Mouse (Mus musculus): ENCODE data around the gene Cnih1.
A peak's percentile ranks its signal among the peaks of the same experiment; 100 is the strongest.
"Not testable (repeated sequence)": the region's sequence is repeated elsewhere in the genome, so short reads cannot be mapped to it uniquely, and the experiment has no call there.

Gene Cnih1

GRCm38 (mm10) chr14:46787454-46787786 is 791 bp downstream of the Cnih1 start:
- no peak for DNase-seq

DNA sequence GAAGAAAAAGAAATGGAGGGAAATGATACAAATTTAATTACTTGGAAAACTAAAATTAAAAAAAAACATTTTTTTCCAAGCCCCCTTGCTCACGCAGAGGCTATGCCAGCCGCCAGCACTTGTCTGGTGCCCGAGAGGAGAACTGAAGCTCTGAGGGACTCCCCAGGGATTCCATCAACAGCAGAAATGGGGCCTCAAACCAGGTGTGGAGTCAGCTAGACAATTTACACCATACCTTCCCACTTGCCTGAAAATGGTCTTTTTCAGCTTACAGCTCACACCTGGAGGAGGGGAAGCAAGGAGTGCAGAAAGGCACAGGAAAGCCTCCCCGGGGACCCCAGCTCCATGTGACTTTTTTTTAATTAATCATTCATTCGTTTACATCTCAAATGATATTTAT is 3.0 kb downstream of the Cnih1 start:
- no peak for DNase-seq

GRCm38 (mm10) chr14:46783327-46783926 is 4.8 kb downstream of the Cnih1 start:
- no peak for DNase-seq

GRCm38 (mm10) chr14:46782187-46782828 is 5.9 kb downstream of the Cnih1 start:
- DNase-seq: no peak

DNA sequence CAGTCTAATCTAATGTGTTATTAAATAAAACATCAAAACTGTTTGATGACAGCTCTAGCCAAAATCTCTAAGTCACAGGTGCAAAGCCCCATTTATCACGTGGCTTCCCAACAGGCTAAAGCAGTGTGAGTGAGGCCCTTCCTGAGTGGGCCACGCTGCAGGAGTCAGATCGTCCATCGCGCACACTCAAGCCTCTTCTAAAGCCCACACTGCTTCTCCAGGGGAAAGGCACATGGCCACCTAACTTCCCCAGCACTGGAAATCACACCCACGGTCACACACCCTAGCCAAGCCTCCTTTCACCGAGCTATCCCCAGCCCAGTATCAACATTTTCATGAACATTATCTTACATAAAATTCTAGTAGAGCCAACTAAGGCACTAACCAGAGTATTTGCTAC is 7.1 kb downstream of the Cnih1 start:
- no peak for DNase-seq

- no peak for DNase-seq
These were observed 9.0 kb downstream of the Cnih1 start for GRCm38 (mm10) chr14:46779217-46779616.

- no peak for DNase-seq
These were observed 9.5 kb downstream of the Cnih1 start for GRCm38 (mm10) chr14:46778756-46779155.

DNA sequence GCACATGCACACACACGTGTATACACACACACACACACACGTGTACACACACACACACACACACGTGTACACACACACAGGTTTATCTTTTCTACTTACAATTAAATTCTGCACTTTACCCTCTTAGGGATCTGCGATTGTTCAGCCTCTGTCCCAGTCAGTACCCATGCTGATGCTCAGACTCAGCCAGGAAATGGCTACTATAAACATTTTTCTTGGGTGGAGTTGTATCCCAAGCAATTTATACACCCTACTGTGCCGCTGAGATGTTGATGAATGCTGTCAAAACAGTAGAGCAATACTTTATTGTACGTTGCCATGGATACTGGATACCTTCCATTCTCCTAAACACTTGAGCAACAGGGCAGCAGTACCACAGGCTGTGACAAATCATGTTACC is 18.2 kb downstream of the Cnih1 start:
- no peak for DNase-seq

- no peak for DNase-seq
These were observed 21.1 kb downstream of the Cnih1 start for GRCm38 (mm10) chr14:46767116-46767515.

DNA sequence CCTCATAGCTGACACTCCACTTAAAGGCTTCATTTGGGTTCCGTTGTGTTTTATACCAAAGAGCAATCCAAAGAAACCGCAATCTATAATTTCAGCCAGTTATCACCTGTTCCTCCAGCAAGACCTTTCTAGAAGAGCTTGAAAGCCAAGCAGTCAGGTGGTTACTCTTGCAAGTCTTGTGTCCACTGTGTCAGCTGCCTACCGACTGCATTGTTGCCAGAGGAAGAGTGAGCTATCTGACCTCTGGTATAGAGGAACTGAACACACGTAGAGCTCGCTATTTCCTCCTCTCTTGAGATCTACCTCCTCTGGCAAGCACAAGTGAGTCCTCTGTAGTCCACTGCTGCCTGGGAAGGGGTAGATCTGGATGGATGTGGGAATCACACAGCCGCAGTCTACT is 27.0 kb downstream of the Cnih1 start:
- DNase-seq: no peak

DNA sequence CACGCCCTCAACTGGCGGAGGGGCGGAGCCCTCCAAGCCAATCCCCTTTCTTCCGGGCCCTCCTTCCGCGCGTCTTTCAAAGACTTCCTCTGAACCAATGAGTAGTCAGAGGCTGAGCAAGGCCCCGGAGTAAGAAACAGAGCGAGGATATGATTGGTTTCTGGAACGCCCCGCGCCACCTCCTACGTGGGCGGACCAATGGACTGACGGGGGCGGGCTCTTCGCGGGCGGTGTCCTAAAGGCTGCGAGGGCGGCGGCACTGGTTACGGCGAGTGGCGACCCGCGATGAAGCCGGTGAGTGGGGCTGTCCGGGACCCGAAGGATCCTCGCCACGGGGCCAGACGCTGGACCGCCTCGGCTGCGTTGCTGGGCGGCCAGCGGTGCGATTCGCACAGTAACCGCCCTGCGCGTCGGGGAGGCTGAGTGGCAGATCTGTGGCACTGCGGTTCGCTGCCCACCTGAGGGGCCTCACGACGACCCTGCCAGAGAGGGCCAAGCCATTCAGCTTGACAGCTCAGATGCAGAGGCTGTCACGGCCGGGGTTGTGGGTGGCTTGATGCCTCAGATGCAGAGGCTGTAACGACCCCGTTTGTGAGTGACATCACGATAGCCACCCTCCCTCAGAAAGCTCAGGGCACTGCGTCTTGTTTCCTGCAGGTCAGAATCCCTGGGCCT is 27.7 kb downstream of the Cnih1 start, which contains the start of gene Cdkn3:
TSS of gene Cdkn3 (plus strand) at position 187 of the 675 bp plus-strand sequence.
- peak; percentile 90 for DNase-seq

GRCm38 (mm10) chr14:46759970-46760354 is 28.2 kb downstream of the Cnih1 start:
- DNase-seq: no peak

GRCm38 (mm10) chr14:46757736-46758135 is 30.5 kb downstream of the Cnih1 start:
- no peak for DNase-seq

- no peak for DNase-seq
These were observed 32.4 kb downstream of the Cnih1 start for GRCm38 (mm10) chr14:46755851-46756250.

- DNase-seq: not testable (repeated sequence)
These were observed 33.8 kb downstream of the Cnih1 start for GRCm38 (mm10) chr14:46754371-46754770.

DNA sequence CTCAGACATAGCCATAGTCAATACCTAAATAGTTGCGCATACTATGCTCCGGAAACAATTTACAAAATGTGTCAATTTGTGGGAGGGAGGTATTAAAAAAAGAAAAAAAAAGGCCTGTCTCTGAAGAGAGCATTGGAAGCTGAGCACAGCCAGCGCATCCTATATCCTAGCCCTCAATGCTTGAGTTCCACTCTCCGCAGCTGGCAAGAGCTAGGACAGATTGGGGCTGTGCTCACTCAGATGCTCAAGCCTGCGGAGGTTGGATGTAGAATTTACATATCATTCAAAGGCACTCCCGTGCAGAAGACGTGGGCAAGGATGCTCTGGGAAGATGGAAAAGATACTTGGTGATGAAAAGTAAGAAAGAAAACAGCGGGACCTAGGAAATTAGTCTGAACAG is 42.8 kb downstream of the Cnih1 start:
- no peak for DNase-seq

DNA sequence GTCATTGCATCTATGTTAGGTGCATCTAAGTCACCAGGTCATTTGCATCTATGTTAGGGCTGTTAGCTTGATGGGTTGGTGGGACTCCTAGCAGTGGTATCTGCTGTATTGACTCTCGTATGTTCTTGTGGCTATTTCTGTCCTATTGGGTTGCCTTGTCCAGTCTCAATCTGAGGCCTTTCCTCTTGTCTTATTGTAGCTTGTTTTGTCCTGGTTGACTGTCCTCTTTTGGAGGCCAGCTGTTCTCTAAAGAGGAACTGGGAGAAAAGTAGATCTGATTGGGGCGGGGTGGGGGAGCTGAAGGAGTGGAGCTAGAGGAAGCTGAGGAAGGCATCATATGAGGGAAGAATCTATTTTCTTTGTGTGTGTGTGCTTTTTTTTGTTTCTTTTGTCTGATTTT is 45.5 kb downstream of the Cnih1 start:
- DNase-seq: no peak

- DNase-seq: not testable (repeated sequence)
These were observed 50.9 kb downstream of the Cnih1 start for GRCm38 (mm10) chr14:46737346-46737745.

GRCm38 (mm10) chr14:46736366-46736765 is 51.8 kb downstream of the Cnih1 start:
- no peak for DNase-seq

GRCm38 (mm10) chr14:46734761-46735455 is 53.3 kb downstream of the Cnih1 start:
- no peak for DNase-seq

- DNase-seq: no peak
These were observed 53.9 kb downstream of the Cnih1 start for GRCm38 (mm10) chr14:46734262-46734661.

DNA sequence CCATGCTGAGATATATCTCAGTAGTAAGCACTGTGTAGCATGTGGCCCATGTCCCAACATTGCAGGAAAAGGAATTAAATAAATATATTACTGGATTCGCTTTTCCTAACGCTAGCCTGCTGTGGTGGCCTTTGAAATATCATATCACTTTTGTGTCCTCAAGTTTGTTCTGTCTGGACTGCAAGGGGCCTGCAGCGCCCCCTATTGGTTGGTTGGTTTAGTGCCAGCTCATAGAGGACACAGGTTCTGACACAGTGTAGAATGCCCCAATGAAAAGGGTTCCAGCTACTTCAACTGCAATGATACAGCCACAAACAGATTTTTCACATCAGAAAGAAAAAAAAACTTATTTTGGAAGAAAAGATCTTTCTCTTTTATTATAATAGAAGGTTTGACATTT is 62.5 kb downstream of the Cnih1 start:
- DNase-seq: peak; percentile 23
